Mouse (Mus musculus) T-helper 2 cell (primary cell): ENCODE measurements around the gene Ostc.

ENCODE experiments used
- in situ Hi-C: fragments of 300-600 bp; cut with MboI, MseI; formaldehyde crosslinking; loops from one replicate; pipeline ENCODE4 v1.15.1; 2025; ENCODE audit warnings: high pct_unique_total_duplicates

The Ostc gene

GRCm38 (mm10) chr3:130714775-130715568, 5.7 kb upstream of the Ostc start:
- in situ Hi-C loops = loop anchor here (10.0 to 25.0 kb wide), 2 partner anchors 520 to 1178 kb away; partner anchors contain the start of gene Elovl6

GRCm38 (mm10) chr3:130712891-130713290, 3.6 kb upstream of the Ostc start:
- in situ Hi-C loops = loop anchor here (10.0 to 25.0 kb wide), 2 partner anchors 522 to 1176 kb away; partner anchors contain the start of gene Elovl6

- in situ Hi-C loops = loop anchor here (10.0 to 25.0 kb wide), 2 partner anchors 525 to 1173 kb away; partner anchors contain the start of gene Elovl6
These were observed 859 bp upstream of the Ostc start for GRCm38 (mm10) chr3:130710103-130710502.

- in situ Hi-C loops = loop anchor here (25.0 kb wide), 1 partner anchor 1171 kb away; the partner anchor contains the start of gene Elovl6
These were observed 715 bp downstream of the Ostc start for GRCm38 (mm10) chr3:130708529-130708928.

GRCm38 (mm10) chr3:130702289-130702688, 7.0 kb downstream of the Ostc start:
- in situ Hi-C loops = loop anchor here (25.0 kb wide), 1 partner anchor 1165 kb away; the partner anchor contains the start of gene Elovl6

GRCm38 (mm10) chr3:130697622-130698021, 11.6 kb downstream of the Ostc start:
- in situ Hi-C loops = no loop called here

- in situ Hi-C loops = loop anchor here (5.0 kb wide), 1 partner anchor 597 kb away; no protein-coding TSS in a partner anchor
These were observed 14.5 kb downstream of the Ostc start for GRCm38 (mm10) chr3:130694705-130695104.

- in situ Hi-C loops = loop anchor here (5.0 kb wide), 1 partner anchor 597 kb away; no protein-coding TSS in a partner anchor
These were observed 15.1 kb downstream of the Ostc start for GRCm38 (mm10) chr3:130694041-130694593.

- in situ Hi-C loops = loop anchor here (5.0 kb wide), 1 partner anchor 594 kb away; no protein-coding TSS in a partner anchor
These were observed 17.6 kb downstream of the Ostc start for GRCm38 (mm10) chr3:130691596-130692170.

- in situ Hi-C loops = loop anchor here (5.0 kb wide), 1 partner anchor 594 kb away; no protein-coding TSS in a partner anchor
These were observed 18.2 kb downstream of the Ostc start for GRCm38 (mm10) chr3:130690834-130691595.

- in situ Hi-C loops = loop anchor here (5.0 kb wide), 1 partner anchor 592 kb away; no protein-coding TSS in a partner anchor
These were observed 19.6 kb downstream of the Ostc start for GRCm38 (mm10) chr3:130689630-130690029.

- in situ Hi-C loops = no loop called here
These were observed 22.2 kb downstream of the Ostc start for GRCm38 (mm10) chr3:130687051-130687450.

- in situ Hi-C loops = no loop called here
These were observed 24.3 kb downstream of the Ostc start for GRCm38 (mm10) chr3:130685014-130685366.

- in situ Hi-C loops = no loop called here
These were observed 24.8 kb downstream of the Ostc start for GRCm38 (mm10) chr3:130684276-130685013.

- in situ Hi-C loops = no loop called here
These were observed 25.4 kb downstream of the Ostc start for GRCm38 (mm10) chr3:130683836-130684235.

- in situ Hi-C loops = no loop called here
These were observed 27.1 kb downstream of the Ostc start for GRCm38 (mm10) chr3:130682183-130682582.

- in situ Hi-C loops = no loop called here
These were observed 28.0 kb downstream of the Ostc start for GRCm38 (mm10) chr3:130681226-130681625.

- in situ Hi-C loops = no loop called here
These were observed 31.4 kb downstream of the Ostc start for GRCm38 (mm10) chr3:130677671-130678460.

- in situ Hi-C loops = no loop called here
These were observed 38.0 kb downstream of the Ostc start for GRCm38 (mm10) chr3:130671291-130671690.

GRCm38 (mm10) chr3:130662496-130662895, 46.7 kb downstream of the Ostc start:
- in situ Hi-C loops = no loop called here
